Mouse (Mus musculus): ENCODE data around the gene Atp23. TPM values are rescaled to one million over a fixed set of nuclear protein-coding genes. Genes with fewer than 3 reads are reported as not detected.

The Atp23 gene
- polyA plus RNA-seq, 1 experiment from 2014 or later = 14.3 TPM

- Histone ChIP-seq H3K9me3 (ENCODE audit: control insufficient read depth, low read length) (no peaks in the 10 kb centered on the region), H3K4me1 (replicated peaks; ENCODE audit: control insufficient read depth, insufficient read depth, low read length) (no peaks in the 10 kb centered on the region), H3K4me3 (ENCODE audit: low read depth, low read length) (no peak overlapping the region), H3K4me2 (replicated peaks; ENCODE audit: low read depth, low read length) (no peak overlapping the region), H3K9ac (ENCODE audit: low read depth, low read length) (no peak overlapping the region), H3K36me3 (ENCODE audit: control insufficient read depth, insufficient read depth, low read length) (no peaks in the 10 kb centered on the region), H3K27ac (ENCODE audit: low read depth, low read length) (no peak overlapping the region), H3K27me3 (ENCODE audit: control insufficient read depth, insufficient read depth, low read length) (no peaks in the 10 kb centered on the region)
- ATAC-seq (ENCODE audit: low FRiP score) (no peak), DNase-seq (ENCODE audit: low spot score) (no peak)
- whole genome bisulfite sequencing = 81% methylated on average over 3 of the region's 3 CpGs
Observed at GRCm38 (mm10) chr10:126822418-126822817, 78.7 kb downstream of the Atp23 start.

Other genes starting within 250 kb of the Atp23 start
- 38.7 and 40.3 TPM in 2 replicates for gene Ctdsp2, start 77.4 kb upstream of the Atp23 start, polyA plus RNA-seq (2014; fragmentation: Nextera tagmentation; extraction: Ambion mirVana)
- gene Avil, start 99.4 kb upstream of the Atp23 start, polyA plus RNA-seq (2014; fragmentation: Nextera tagmentation; extraction: Ambion mirVana) = 0.29 and 1.7 TPM in 2 replicates
- 75.6 and 78.7 TPM in 2 replicates for gene Tsfm, start 129.5 kb upstream of the Atp23 start, polyA plus RNA-seq (2014; fragmentation: Nextera tagmentation; extraction: Ambion mirVana)
- 32.4 and 36.7 TPM in 2 replicates for gene Mettl1, start 140.1 kb upstream of the Atp23 start, polyA plus RNA-seq (2014; fragmentation: Nextera tagmentation; extraction: Ambion mirVana)
- gene Eef1akmt3, start 140.2 kb upstream of the Atp23 start, polyA plus RNA-seq (2014; fragmentation: Nextera tagmentation; extraction: Ambion mirVana) = 0.08 and 0.15 TPM in 2 replicates
- gene Cyp27b1, start 146.9 kb upstream of the Atp23 start, polyA plus RNA-seq (2014; fragmentation: Nextera tagmentation; extraction: Ambion mirVana) = 0.11 and 0.20 TPM in 2 replicates
- 3.6 and 4.2 TPM in 2 replicates for gene March9, start 158.8 kb upstream of the Atp23 start, polyA plus RNA-seq (2014; fragmentation: Nextera tagmentation; extraction: Ambion mirVana)
- gene Cdk4, start 162.2 kb upstream of the Atp23 start, polyA plus RNA-seq (2014; fragmentation: Nextera tagmentation; extraction: Ambion mirVana) = 2,639 and 2,665 TPM in 2 replicates
- 111 and 140 TPM in 2 replicates for gene Tspan31, start 168.9 kb upstream of the Atp23 start, polyA plus RNA-seq (2014; fragmentation: Nextera tagmentation; extraction: Ambion mirVana)
- 0.68 and 1.2 TPM in 2 replicates for gene Agap2, start 173.9 kb upstream of the Atp23 start, polyA plus RNA-seq (2014; fragmentation: Nextera tagmentation; extraction: Ambion mirVana)
- gene Os9, start 219.8 kb upstream of the Atp23 start, polyA plus RNA-seq (2014; fragmentation: Nextera tagmentation; extraction: Ambion mirVana) = 40.3 and 46.6 TPM in 2 replicates

Data from hindbrain, embryonic 11.5 days (tissue).